Mouse (Mus musculus): ENCODE data around the gene 1700013F07Rik. TPM values are rescaled to one million over a fixed set of nuclear protein-coding genes. Genes with fewer than 3 reads are reported as not detected.

Gene 1700013F07Rik
- total RNA-seq, 2 experiments from 2014 or later = not detected

GRCm38 (mm10) chr3:108591530-108592522, 57.9 kb downstream of the 1700013F07Rik start:
- intact Hi-C loops (cut with DNase I) = loop anchor here (5.0 kb wide), 1 partner anchor 60 kb away; the partner anchor contains the start of gene Clcc1
- DNase-seq = no peak

Small RNA genes within 50 kb of the gene (microRNA-seq; reads per million reads assigned to microRNA genes)
- gene Gm22860 = 0 reads per million in 2 experiments

Other genes starting within 250 kb of the 1700013F07Rik start
- gene Mybphl, start 169.2 kb upstream of the 1700013F07Rik start, total RNA-seq (2021) = not detected
- under 1 TPM; 0.26 to 0.32 TPM for gene Psrc1, start 150.3 kb upstream of the 1700013F07Rik start, total RNA-seq (2021)
- 1 to 10 TPM; 6.4 to 8.2 TPM for gene Celsr2, start 118.6 kb upstream of the 1700013F07Rik start, total RNA-seq (2021)
- gene Sars, start 88.9 kb upstream of the 1700013F07Rik start, total RNA-seq (2021) = 100 to 1,000 TPM; 114 to 119 TPM
- under 1 TPM; 0.05 to 0.25 TPM for gene 5330417C22Rik, start 2.4 kb downstream of the 1700013F07Rik start, total RNA-seq (2021)
- 10 to 100 TPM; 12.3 to 14.0 TPM for gene Tmem167b, start 28.3 kb downstream of the 1700013F07Rik start, total RNA-seq (2021)
- 10 to 100 TPM; 18.0 to 21.4 TPM for gene Taf13, start 37.5 kb downstream of the 1700013F07Rik start, total RNA-seq (2021)
- 1 to 10 TPM; 4.3 TPM for gene Wdr47, start 57.1 kb downstream of the 1700013F07Rik start, total RNA-seq (2021)
- gene Clcc1, start 119.8 kb downstream of the 1700013F07Rik start, total RNA-seq (2021) = 10 to 100 TPM; 31.8 to 38.9 TPM
- 1 to 10 TPM; 1.7 to 1.9 TPM for gene Gpsm2, start 188.2 kb downstream of the 1700013F07Rik start, total RNA-seq (2021)
- gene Aknad1, start 205.5 kb downstream of the 1700013F07Rik start, total RNA-seq (2021) = under 1 TPM; 0.10 to 0.25 TPM